Mouse (Mus musculus): ENCODE results near the gene Zfand2a. TPM values are rescaled to one million over a fixed set of nuclear protein-coding genes. Genes with fewer than 3 reads are reported as not detected.

Gene Zfand2a
- total RNA-seq, 2 experiments from 2014 or later: 23.2 to 26.3 TPM

DNA sequence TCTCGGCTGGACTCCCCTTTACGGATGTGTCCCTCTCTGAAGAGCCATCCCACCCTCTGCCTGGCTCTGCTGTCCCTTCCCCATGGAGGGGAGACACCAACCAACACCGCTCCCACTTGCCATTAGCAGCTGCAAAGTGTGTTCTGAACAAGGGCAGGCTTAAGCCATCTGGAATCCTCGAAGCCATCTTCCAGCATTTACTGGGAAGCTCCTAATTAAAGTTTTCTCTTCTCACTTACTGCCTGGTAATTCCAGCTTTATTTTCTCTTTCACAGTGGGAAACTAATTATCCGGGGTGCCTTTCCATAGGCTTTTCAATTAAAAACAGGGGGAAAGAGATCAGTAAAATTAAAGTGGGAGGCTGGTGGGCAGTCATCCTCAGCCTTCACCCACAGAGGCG is 52.0 kb downstream of the Zfand2a start:
- no peak for DNase-seq

GRCm38 (mm10) chr5:139429818-139430341 is 54.5 kb downstream of the Zfand2a start:
- DNase-seq: no peak

GRCm38 (mm10) chr5:139427989-139428388 is 56.4 kb downstream of the Zfand2a start:
- DNase-seq: no peak

- DNase-seq: no peak
Measured at GRCm38 (mm10) chr5:139427001-139427400, 57.3 kb downstream of the Zfand2a start.

DNA sequence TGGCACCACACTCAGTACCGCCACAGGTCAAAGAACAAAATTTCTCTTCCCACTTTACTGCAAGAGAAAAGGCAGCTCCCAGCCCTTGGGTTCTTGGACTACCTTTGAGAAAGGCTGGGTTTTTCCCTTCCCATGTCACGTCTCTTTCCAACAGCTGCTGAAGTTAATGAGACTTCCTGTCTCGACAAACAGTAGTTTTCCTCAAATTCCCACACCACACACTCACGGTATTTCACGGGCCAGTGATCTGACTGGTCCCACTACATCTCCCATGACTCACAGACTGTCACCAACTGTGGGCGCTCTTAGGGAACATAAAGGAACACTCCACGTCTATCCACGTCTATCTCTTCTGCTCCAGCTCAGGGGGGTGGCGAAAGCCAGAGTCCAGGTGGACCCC is 59.2 kb downstream of the Zfand2a start:
- DNase-seq: no peak

DNA sequence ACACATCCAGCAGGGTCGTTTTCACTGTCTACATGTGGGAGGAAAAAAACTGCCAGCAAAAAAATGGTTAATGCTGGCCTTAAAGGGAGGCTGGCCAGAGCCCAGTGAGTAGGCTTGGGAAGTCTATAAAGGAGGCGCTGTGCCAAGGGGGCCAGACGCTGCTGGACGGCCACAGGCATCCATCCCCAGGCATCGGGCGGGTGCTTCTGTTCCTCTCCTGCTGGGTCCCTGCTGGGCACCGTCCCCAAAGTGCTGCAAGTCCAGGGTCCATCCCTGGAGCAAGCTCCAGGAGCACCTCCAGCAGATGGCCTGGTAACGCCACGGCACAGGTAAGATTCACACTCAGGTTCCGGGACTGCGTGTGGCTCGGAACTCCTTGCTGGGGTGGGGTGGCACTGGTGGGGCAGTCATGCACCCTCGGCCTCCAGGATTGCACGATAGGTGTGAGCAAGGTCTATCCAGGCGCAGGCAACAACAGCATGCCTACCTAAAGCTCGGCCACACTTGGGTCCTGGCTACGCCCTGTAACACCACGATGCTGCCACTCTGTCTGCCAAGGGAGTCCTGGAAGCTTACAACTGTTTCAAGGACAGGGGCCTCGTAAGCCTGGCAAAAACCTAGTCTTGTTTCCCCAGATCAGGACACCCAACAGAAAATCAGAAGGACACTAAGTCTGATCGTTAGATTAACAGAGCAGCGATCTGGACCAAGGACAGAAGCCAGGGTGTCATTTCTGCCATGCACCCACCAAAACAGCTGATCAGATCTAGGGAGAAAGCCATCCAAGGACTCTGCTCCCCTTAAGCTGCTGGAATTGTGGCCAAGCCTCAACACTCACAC is 61.1 kb downstream of the Zfand2a start, which contains the start of gene Gper1:
Gene Gper1 (plus strand): TSS at position 126 of the 840 bp plus-strand sequence.
- peak; percentile 76 for DNase-seq

Other genes with a start within 250 kb of the Zfand2a start
- 10 to 100 TPM; 69.6 to 82.9 TPM for gene Get4, start 232.2 kb downstream of the Zfand2a start, total RNA-seq (2021)
- gene Adap1, start 158.9 kb downstream of the Zfand2a start, total RNA-seq (2021): 1 to 10 TPM; 5.9 to 7.5 TPM
- gene Cox19, start 133.1 kb downstream of the Zfand2a start, total RNA-seq (2021): 10 to 100 TPM; 81.5 to 84.7 TPM
- not detected for gene Cyp2w1, start 131.9 kb downstream of the Zfand2a start, total RNA-seq (2021)
- gene Gpr146, start 106.9 kb downstream of the Zfand2a start, total RNA-seq (2021): 10 to 100 TPM; 12.0 to 13.2 TPM
- under 1 TPM; 0.81 to 0.91 TPM for gene C130050O18Rik, start 79.3 kb downstream of the Zfand2a start, total RNA-seq (2021)
- 1 to 10 TPM; 4.1 to 5.6 TPM for gene Gper1, start 61.4 kb downstream of the Zfand2a start, total RNA-seq (2021)
- gene 3110082I17Rik, start 24.0 kb downstream of the Zfand2a start, total RNA-seq (2021): 10 to 100 TPM; 10.6 to 12.9 TPM
- not detected for gene Uncx, start 58.9 kb upstream of the Zfand2a start, total RNA-seq (2021)

Measured in adrenal gland, postnatal 10 days (tissue).